Mouse (Mus musculus) kidney, embryonic 15.5 days (tissue): ENCODE data around the gene Fxyd3. TPM values are rescaled to one million over a fixed set of nuclear protein-coding genes. Genes with fewer than 3 reads are reported as not detected.

ENCODE experiments used
- ATAC-seq: fragments of 200-750 bp; cut with Nextera tagmentation; replicated peaks from 2 replicates; pipeline ENCODE4 v1.8.0; 2017; ENCODE audit warnings: moderate TSS enrichment; ENCODE audit not compliant: low FRiP score
- H3K27ac ChIP-seq: fragments of 300-500 bp; sonication (generic); 2 replicates; pipeline ENCODE4 v1.5.1; 2015; ENCODE audit warnings: mild to moderate bottlenecking, inconsistent platforms
- H3K27me3 ChIP-seq: fragments of 300-500 bp; sonication (generic); 2 replicates; pipeline ENCODE4 v1.6.1; 2015; ENCODE audit warnings: inconsistent platforms
- H3K36me3 ChIP-seq: fragments of 300-500 bp; sonication (generic); 2 replicates; pipeline ENCODE4 v1.6.1; 2015; ENCODE audit warnings: inconsistent platforms
- H3K4me1 ChIP-seq: fragments of 300-500 bp; sonication (generic); 2 replicates; pipeline ENCODE4 v1.6.1; 2015; ENCODE audit warnings: inconsistent platforms
- H3K4me2 ChIP-seq: fragments of 300-500 bp; sonication (generic); 2 replicates; pipeline ENCODE4 v1.6.1; 2015; ENCODE audit warnings: moderate library complexity, mild to moderate bottlenecking, inconsistent platforms
- H3K4me3 ChIP-seq: fragments of 300-500 bp; sonication (generic); replicated peaks from 2 replicates; pipeline ENCODE4 v1.5.1; 2015; ENCODE audit warnings: mild to moderate bottlenecking, inconsistent platforms
- H3K9ac ChIP-seq: fragments of 300-500 bp; sonication (generic); 2 replicates; pipeline ENCODE4 v1.6.1; 2015; ENCODE audit warnings: mild to moderate bottlenecking, inconsistent platforms
- H3K9me3 ChIP-seq: fragments of 300-500 bp; sonication (generic); replicated peaks from 2 replicates; pipeline ENCODE4 v1.6.1; 2016; ENCODE audit warnings: inconsistent platforms
- WGBS: fragments of 180-500 bp; shearing (Covaris S2); methylation state at CpG from one replicate; pipeline ENCODE4 v1.1.7; 2015; ENCODE audit warnings: mixed read lengths; 5-methylcytosine and 5-hydroxymethylcytosine counted together
- polyA plus RNA-seq: library from polyadenylated mRNA; unstranded; fragments of >200 nt; fragmentation: Nextera tagmentation; extraction: Ambion mirVana; gene quantifications from 2 replicates; pipeline ENCODE4 v1.2.1, GENCODE M21; 2015

The Fxyd3 gene
- polyA plus RNA-seq, 1 experiment from 2014 or later: 14.8 TPM

- Histone ChIP-seq H3K4me3 (peak overlapping the region; percentile 32), H3K36me3 (no peaks in the 10 kb centered on the region), H3K4me2 (peak overlapping the region; percentile 59), H3K9ac (peak overlapping the region; percentile 29; the same call in 1 of the 2 replicates), H3K4me1 (peaks cover 70% of the 10 kb centered on the region), H3K27me3 (peaks cover 60% of the 10 kb centered on the region), H3K9me3 (no peaks in the 10 kb centered on the region), H3K27ac (0 out of 2 replicates have a peak overlapping the region, but pooled peaks have one; percentile 32)
- 1% methylated on average over 34 of the region's 34 CpGs for WGBS
- ATAC-seq: peak; percentile 52
Observed at GRCm38 (mm10) chr7:31052636-31053434, 23.7 kb downstream of the Fxyd3 start.

GRCm38 (mm10) chr7:31052251-31052635 lies 24.3 kb downstream of the Fxyd3 start:
- H3K27ac ChIP-seq: no peak overlapping the region
- no peaks in the 10 kb centered on the region for H3K36me3 ChIP-seq
- H3K4me2 ChIP-seq: peak overlapping the region; percentile 59
- H3K9ac ChIP-seq: peak overlapping the region; percentile 29; the same call in 1 of the 2 replicates
- ATAC-seq: no peak
- H3K9me3 ChIP-seq: no peaks in the 10 kb centered on the region
- H3K4me3 ChIP-seq: peak overlapping the region; percentile 32
- WGBS: 4% methylated on average over 22 of the region's 22 CpGs
- peaks cover 60% of the 10 kb centered on the region for H3K27me3 ChIP-seq
- H3K4me1 ChIP-seq: peaks cover 70% of the 10 kb centered on the region

- Histone ChIP-seq H3K9me3 (no peaks in the 10 kb centered on the region), H3K9ac (peak within 1 kb of the TSS; percentile 29; the same call in 1 of the 2 replicates), H3K27ac (no peak within 1 kb of the TSS), H3K36me3 (no peaks in the 10 kb centered on the region), H3K27me3 (peaks cover 62% of the 10 kb centered on the region), H3K4me1 (peaks cover 69% of the 10 kb centered on the region), H3K4me3 (peak within 1 kb of the TSS; percentile 32), H3K4me2 (peak within 1 kb of the TSS; percentile 59)
- under 1% methylated on average over 28 of the region's 28 CpGs for WGBS
- no peak for ATAC-seq
Observed at GRCm38 (mm10) chr7:31051321-31052021, 25.0 kb downstream of the Fxyd3 start, which contains the start of gene Fxyd7. Gene Fxyd7, minus strand, starts transcription at chr7:31051467.

GRCm38 (mm10) chr7:31050921-31051320 lies 25.6 kb downstream of the Fxyd3 start:
- Histone ChIP-seq H3K4me1 (peaks cover 64% of the 10 kb centered on the region), H3K27me3 (peaks cover 64% of the 10 kb centered on the region)

GRCm38 (mm10) chr7:31050487-31050886 lies 26.0 kb downstream of the Fxyd3 start:
- WGBS: 5% methylated on average over 6 of the region's 6 CpGs
- no peak overlapping the region for H3K27ac ChIP-seq
- no peak overlapping the region for H3K9ac ChIP-seq
- no peaks in the 10 kb centered on the region for H3K9me3 ChIP-seq
- peak overlapping the region; percentile 32; the same call in 1 of the 2 replicates for H3K4me3 ChIP-seq
- peak overlapping the region; percentile 59 for H3K4me2 ChIP-seq
- no peak for ATAC-seq
- peaks cover 64% of the 10 kb centered on the region for H3K27me3 ChIP-seq
- H3K36me3 ChIP-seq: no peaks in the 10 kb centered on the region
- peaks cover 61% of the 10 kb centered on the region for H3K4me1 ChIP-seq

More at GRCm38 (mm10) chr7:31050921-31051320, 25.6 kb downstream of the Fxyd3 start:
- Histone ChIP-seq H3K4me2 (peak overlapping the region; percentile 59), H3K4me3 (peak overlapping the region; percentile 32), H3K27ac (no peak overlapping the region), H3K9me3 (no peaks in the 10 kb centered on the region), H3K9ac (no peak overlapping the region), H3K36me3 (no peaks in the 10 kb centered on the region)
- 3% methylated on average over 9 of the region's 9 CpGs for WGBS
- no peak for ATAC-seq

- no peak overlapping the region for H3K9ac ChIP-seq
- H3K4me3 ChIP-seq: peak overlapping the region; percentile 32
- no peaks in the 10 kb centered on the region for H3K36me3 ChIP-seq
- H3K4me2 ChIP-seq: peak overlapping the region; percentile 59
- H3K9me3 ChIP-seq: no peaks in the 10 kb centered on the region
- peaks cover 66% of the 10 kb centered on the region for H3K27me3 ChIP-seq
- under 1% methylated on average over 10 of the region's 15 CpGs for WGBS
- H3K27ac ChIP-seq: no peak overlapping the region
- H3K4me1 ChIP-seq: peaks cover 55% of the 10 kb centered on the region
- ATAC-seq: no peak
Observed at GRCm38 (mm10) chr7:31049846-31050281, 26.6 kb downstream of the Fxyd3 start.

GRCm38 (mm10) chr7:31049135-31049845 lies 27.2 kb downstream of the Fxyd3 start:
- H3K27me3 ChIP-seq: peaks cover 70% of the 10 kb centered on the region
- H3K36me3 ChIP-seq: no peaks in the 10 kb centered on the region
- no peaks in the 10 kb centered on the region for H3K9me3 ChIP-seq
- no peak for ATAC-seq
- H3K4me1 ChIP-seq: peaks cover 49% of the 10 kb centered on the region
- no peak overlapping the region for H3K4me3 ChIP-seq
- H3K4me2 ChIP-seq: peak overlapping the region; percentile 59
- H3K27ac ChIP-seq: no peak overlapping the region
- H3K9ac ChIP-seq: no peak overlapping the region
- WGBS: 17% methylated on average over 5 of the region's 5 CpGs

- peak within 1 kb of the TSS; percentile 38 for H3K4me3 ChIP-seq
- peaks cover 18% of the 10 kb centered on the region for H3K4me1 ChIP-seq
- H3K4me2 ChIP-seq: peak within 1 kb of the TSS; percentile 63
- peak within 1 kb of the TSS; percentile 35 for H3K9ac ChIP-seq
- WGBS: 40% methylated on average over 10 of the region's 10 CpGs
- peaks cover 51% of the 10 kb centered on the region for H3K27me3 ChIP-seq
- no peaks in the 10 kb centered on the region for H3K36me3 ChIP-seq
- ATAC-seq: no peak
- 0 out of 2 replicates have a peak within 1 kb of the TSS, but pooled peaks have one; percentile 18 for H3K27ac ChIP-seq
- H3K9me3 ChIP-seq: no peaks in the 10 kb centered on the region
Observed at GRCm38 (mm10) chr7:31042431-31042910, 34.0 kb downstream of the Fxyd3 start, which contains the start of gene Fxyd5. Gene Fxyd5, minus strand, starts transcription at chr7:31042481.

- H3K36me3 ChIP-seq: no peaks in the 10 kb centered on the region
- peak overlapping the region; percentile 38 for H3K4me3 ChIP-seq
- H3K27ac ChIP-seq: 0 out of 2 replicates have a peak overlapping the region, but pooled peaks have one; percentile 18
- peak overlapping the region; percentile 35 for H3K9ac ChIP-seq
- no peaks in the 10 kb centered on the region for H3K9me3 ChIP-seq
- H3K4me1 ChIP-seq: peaks cover 18% of the 10 kb centered on the region
- ATAC-seq: peak; percentile 72
- WGBS: under 1% methylated on average over 28 of the region's 28 CpGs
- peak overlapping the region; percentile 63 for H3K4me2 ChIP-seq
- peaks cover 51% of the 10 kb centered on the region for H3K27me3 ChIP-seq
Observed at GRCm38 (mm10) chr7:31041662-31042315, 34.7 kb downstream of the Fxyd3 start.

- H3K27me3 ChIP-seq: peaks cover 47% of the 10 kb centered on the region
- peaks cover 18% of the 10 kb centered on the region for H3K4me1 ChIP-seq
- WGBS: 32% methylated on average over 8 of the region's 8 CpGs
- no peaks in the 10 kb centered on the region for H3K9me3 ChIP-seq
- H3K4me2 ChIP-seq: peak overlapping the region; percentile 63
- H3K36me3 ChIP-seq: no peaks in the 10 kb centered on the region
- H3K27ac ChIP-seq: no peak overlapping the region
- peak overlapping the region; percentile 38; the same call in 1 of the 2 replicates for H3K4me3 ChIP-seq
- peak overlapping the region; percentile 35; the same call in 1 of the 2 replicates for H3K9ac ChIP-seq
- no peak for ATAC-seq
Observed at GRCm38 (mm10) chr7:31041023-31041407, 35.5 kb downstream of the Fxyd3 start.
